Mouse (Mus musculus): ENCODE data around the gene Eif3k.

Eif3k gene

DNA sequence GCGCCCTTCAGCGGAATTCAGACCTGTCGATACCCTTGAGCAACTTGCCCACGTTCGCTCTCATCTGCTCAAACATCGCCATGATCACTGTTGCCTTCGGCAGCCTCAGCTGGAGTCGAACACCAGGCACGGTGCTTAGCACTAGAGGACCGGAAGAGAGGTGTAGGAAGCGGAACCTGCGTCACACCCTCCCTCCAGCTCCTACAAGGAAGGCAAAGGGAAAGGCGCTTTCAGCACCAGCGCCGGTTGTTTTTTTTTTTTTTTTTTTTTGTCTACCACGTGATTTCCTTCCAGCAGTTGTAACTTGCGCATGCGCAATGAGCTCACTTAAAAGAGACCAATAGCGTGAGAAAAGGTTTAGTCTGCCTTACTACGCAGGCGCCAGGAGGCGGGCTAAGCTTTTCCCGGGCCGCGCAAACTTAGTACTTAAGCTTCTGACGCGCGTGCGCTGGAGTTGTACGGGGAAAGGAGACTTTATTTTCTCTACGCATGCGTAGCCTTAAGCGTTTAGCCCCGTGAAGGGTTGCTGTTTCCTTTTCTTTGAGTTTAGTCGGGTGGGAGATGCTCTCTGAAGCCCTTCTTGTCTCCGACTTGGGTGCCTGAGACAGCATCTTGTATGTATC, at the start of gene Eif3k, which contains the start of gene Map4k1:
TSS of gene Eif3k (minus strand) at position 214 of the 623 bp plus-strand sequence.
TSS of gene Map4k1 (plus strand) at position 400 of the 623 bp plus-strand sequence.
- peak; percentile 99 for DNase-seq (ENCODE audit: low read depth, low spot score)

DNA sequence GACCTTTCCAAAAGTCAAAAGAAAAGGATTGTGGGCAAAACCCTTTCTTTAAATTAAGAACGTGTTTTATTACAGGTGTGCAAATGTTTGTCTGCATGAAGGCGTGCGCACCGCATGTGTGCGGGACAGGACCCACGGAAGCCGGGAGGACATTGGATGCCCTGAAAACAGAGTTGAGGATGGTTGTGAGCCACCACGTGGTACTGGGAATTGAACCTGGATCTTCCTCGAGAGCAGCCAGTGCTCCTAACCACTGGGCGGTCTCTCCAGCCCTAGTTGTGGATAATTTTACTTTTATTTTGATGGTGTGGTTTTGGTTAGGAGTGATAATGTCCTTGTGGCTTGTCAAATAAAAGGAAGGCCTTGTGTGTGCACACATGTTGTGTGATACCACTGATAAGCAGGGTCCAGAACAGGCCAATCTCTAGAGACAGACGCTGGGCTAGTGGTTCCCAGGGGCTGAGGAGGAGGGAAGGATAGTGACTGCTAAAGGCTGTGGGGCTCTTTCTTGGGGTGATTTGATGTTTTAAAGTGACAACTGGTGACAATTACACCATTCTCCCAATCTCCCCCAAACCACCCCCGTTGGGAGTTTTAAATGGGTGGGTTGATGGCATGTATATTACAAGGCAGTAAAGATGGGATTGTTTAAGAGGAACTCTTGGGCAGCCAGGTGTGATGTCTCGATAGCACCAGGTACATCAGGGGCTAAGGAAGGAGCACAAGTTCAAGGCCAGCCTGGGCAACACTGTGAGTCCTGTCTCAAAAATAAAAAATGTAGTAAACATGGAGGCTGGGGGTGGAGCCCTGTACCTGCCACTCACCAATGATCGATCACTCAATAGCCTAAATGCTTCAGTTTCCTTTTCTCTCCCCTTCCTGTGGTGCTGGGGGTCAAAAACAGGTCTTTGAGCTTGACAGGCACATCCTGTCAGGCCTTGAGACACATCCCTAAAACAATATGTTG, 48.3 kb upstream of the Eif3k start:
- no peak for DNase-seq (ENCODE audit: low read depth, low spot score)

DNA sequence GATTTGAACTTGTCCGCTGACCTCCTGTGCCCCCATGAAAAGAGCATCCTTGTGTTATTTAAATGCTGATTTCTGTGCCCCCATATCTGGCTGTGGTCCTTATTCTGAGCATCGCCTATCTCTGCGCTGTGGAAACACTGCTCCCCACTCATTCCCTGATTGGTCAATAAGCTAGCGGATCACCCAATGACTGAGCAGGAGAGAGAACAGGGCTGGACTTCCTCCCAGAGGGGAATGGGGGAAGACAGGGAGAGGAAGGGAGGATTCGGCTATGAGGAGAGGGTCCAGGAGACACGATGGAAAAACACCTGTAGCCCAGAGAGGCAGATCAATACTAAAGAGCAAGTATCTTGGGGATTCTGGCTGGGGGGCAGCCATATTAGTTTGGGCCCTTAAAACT, 47.1 kb upstream of the Eif3k start:
- DNase-seq (ENCODE audit: low read depth, low spot score): no peak

DNA sequence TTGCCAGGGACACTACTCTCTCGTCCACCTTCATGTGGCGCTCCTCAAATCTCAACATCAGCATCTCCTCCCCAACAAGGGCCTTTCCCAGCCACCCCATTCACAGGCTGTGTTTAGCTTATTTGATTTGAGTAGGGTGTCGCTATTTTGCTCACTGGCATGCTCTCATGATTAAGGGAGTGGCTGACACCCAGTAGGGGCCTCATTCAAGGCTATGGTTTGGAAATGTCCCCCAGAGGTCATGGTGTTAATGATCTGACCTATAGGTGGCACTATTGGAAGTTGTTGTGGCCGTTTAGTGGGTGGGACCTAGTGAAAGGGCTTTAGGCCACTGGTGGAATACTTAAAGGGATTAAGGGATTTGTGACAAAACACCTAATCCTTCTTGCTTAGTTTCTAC, 45.1 kb upstream of the Eif3k start:
- DNase-seq (ENCODE audit: low read depth, low spot score): no peak

DNA sequence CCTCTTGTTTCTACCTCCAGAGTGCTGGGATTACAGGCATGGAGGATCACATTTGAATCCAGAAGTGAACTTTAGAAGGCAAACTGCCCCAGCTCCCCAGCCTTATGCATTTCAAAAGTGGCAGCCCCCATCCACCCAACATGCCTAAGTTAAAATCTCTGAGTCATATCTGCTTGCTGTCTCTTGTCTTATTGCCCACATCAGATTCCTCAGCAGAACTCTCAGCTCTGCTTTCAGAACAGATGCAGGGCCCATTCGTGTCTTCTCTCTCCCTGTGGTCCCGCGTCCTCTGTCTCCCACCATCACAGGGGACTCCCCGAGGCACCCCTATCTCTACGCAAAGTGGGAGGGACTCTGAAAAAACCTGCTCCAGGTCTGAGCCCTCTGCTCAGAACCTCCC, 44.5 kb upstream of the Eif3k start:
- peak; percentile 58 for DNase-seq (ENCODE audit: low read depth, low spot score)

DNA sequence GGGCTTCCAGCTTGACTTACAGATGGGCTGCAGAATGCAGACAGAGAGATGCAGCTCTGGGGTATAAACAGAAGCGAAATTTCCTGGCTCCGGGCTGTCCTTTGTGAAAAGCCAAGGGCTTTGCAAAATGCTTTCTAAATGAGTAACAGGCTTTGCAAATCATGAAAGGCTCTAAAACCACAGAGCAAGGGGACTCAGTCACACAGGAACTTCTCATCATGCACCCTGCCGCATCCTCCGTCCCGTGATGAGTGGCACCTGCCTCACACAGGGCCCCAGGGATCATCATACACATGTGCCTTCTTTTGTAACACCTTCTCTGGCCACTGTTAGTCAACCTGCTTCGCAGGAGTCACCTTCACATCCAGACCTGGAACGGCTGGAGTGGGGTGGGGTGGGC, 43.9 kb upstream of the Eif3k start:
- DNase-seq (ENCODE audit: low read depth, low spot score): peak; percentile 68

DNA sequence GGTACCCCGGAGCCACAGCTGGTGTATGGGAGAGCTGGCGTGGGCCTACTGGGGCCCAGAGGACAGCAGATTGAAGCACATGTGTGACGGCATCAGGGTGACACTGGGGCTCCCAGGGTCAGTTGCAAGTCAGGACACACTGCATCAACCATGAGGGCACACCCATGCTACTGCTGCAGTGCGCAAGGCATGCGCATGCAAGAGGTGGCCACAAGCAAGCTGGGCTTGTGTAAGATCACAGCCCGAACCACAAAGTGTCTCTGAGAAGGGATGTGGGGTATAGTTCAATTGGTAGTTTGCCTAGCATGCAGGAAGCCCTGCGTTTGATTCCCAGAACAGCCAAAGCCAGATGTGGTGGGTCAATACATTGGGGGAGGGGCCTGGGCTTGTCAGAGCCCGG, 41.9 kb upstream of the Eif3k start:
- no peak for DNase-seq (ENCODE audit: low read depth, low spot score)

DNA sequence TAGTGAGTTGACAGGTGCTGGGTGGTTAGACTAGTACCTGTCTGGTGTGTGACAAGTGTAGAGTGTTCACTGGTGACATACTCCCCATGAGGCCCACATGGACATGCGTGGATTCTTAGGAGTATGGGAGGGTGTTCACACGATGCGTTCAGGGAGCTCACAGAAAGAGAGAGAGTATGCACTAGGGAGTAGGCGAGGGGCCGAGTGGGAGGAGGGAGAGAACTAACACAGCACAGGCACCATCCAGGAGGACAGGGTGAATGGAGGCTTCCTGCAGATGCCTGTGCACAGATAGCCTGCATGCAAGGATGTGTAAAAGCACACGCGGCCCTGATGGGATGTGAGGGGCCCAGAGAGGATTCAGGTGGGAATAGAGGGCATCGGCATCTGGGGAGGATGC, 40.8 kb upstream of the Eif3k start:
- DNase-seq (ENCODE audit: low read depth, low spot score): no peak

DNA sequence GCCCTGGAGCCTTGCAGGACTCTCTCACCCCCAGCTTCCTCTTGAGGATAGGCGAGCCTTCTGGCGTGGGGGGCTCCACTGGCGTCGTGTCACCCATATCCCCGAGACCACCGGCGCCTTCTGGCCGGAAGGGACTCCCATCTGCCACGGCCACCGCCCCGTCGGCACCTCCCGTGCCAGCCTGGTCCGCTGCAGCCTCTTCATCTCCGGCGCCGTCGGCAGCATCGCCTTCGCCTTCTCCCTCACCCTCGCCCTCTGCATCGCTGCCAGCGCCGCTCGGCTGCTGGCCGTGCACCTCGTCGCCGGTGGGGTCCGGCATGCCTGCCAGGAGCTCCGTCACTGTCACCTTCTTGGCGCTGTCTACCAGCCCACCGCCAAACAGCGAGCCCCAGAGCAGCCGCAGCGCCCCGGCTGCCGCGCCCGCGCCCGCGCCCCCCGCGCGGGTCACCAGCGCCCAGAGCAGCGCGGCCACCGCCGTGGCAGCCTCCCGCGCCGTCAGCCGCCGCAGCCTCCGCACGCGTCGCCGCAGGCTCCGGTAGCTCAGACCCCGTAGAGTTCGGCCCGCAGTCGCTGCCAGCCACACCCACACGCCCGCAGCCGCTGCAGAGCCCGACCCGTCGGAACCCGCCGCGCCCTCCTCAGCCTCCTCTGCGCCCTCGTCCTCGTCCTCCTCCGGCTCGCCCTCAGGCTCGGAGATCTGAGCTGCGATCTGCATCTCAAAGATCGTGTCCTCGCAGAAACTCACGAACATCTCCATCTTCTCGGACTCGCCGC, 38.0 kb upstream of the Eif3k start:
- no peak for DNase-seq (ENCODE audit: low read depth, low spot score)

DNA sequence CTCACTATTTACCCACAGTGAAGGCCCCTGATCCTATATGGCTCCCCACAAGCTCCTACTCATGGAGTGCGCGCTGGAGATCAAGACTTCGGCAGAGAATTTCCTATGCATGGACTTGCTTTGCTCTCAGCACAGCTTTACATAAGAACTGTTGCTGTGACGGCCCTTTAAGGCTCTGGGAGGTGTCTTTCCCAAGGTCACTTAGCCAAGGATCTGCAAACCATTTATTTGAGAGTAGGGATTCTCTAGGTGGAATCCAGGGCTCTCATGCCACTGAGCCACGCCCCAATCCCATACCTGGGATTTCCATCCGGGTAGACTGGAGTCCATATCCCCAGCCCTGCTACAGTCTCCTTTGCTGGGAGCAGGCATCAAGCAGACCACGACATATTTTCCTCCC, 35.6 kb upstream of the Eif3k start:
- DNase-seq (ENCODE audit: low read depth, low spot score): no peak

DNA sequence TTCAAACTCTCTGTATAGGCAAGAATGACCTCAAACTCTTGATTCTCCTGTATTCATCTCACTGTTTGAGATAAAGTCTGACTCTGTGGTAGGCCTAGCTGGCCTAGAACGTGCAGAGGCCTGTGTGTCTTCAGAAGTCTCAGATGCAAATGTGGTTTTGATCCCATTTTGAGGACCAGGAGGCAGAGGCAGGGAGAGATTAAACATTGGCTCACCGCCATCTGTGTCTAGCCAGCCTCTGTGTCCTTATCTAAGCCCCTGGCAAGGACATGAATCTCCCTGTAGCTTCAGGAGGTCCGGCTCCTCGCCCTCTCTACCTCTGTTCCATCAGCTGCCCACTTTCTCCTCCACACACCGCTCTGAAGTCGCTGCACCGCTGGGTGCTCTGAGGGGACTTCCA, 34.8 kb upstream of the Eif3k start:
- DNase-seq (ENCODE audit: low read depth, low spot score): no peak

DNA sequence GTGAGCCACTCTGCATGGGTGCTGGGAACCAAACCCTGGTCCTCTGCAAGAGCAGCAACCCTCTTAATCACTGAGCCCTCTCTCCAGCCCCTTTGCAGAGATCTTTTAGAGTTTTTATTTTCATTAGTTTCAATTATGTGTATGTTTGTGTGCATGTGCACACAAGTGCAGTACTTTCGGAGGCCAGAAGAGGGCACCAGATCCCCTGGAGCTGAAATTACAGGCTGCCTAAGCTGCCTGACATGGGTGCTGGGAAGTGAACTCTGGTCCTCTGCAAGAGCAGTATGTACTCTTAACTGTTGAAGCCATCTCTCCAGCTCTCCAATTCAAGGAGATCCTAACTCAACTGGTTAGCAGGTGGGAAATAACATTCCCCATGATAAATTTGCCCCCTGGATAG, 33.3 kb upstream of the Eif3k start:
- no peak for DNase-seq (ENCODE audit: low read depth, low spot score)

DNA sequence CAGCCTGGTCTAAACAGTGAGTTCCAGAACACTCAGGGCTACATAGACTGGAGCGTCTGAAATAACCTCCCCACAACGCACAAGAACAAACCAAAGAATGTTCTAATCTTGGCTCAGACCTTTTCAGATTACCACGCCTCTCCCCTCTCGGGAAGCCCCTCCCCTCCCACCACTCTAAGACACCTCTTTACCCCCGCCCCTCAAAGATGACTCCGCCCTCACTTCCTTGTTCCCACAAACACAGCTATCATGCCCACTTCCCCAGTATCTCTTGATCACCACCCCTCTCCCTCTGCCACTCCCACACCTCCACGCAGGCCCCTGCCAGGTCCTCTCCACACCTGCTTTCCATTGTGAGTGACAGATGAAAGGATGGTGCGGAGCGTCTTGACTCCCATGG, 27.1 kb upstream of the Eif3k start:
- DNase-seq (ENCODE audit: low read depth, low spot score): no peak

DNA sequence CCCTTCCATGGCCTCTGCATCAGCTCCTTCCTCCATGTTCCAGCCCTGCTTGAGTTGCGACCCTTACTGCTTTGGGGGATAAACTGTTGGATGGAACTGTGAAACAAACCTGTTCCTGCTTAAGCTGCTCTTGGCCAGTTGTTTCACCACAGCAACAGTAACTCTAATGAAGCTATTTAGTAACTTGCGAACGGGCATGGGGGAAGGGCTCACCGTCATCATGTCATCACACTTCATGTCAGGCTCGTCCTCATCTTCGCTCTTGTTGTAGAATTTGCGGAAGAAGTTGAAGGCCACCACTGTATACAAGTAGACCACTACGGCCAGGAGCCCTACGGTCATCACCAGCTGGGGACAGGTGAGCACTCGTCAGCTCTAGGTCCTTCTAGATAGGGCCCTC, 26.5 kb upstream of the Eif3k start:
- no peak for DNase-seq (ENCODE audit: low read depth, low spot score)

DNA sequence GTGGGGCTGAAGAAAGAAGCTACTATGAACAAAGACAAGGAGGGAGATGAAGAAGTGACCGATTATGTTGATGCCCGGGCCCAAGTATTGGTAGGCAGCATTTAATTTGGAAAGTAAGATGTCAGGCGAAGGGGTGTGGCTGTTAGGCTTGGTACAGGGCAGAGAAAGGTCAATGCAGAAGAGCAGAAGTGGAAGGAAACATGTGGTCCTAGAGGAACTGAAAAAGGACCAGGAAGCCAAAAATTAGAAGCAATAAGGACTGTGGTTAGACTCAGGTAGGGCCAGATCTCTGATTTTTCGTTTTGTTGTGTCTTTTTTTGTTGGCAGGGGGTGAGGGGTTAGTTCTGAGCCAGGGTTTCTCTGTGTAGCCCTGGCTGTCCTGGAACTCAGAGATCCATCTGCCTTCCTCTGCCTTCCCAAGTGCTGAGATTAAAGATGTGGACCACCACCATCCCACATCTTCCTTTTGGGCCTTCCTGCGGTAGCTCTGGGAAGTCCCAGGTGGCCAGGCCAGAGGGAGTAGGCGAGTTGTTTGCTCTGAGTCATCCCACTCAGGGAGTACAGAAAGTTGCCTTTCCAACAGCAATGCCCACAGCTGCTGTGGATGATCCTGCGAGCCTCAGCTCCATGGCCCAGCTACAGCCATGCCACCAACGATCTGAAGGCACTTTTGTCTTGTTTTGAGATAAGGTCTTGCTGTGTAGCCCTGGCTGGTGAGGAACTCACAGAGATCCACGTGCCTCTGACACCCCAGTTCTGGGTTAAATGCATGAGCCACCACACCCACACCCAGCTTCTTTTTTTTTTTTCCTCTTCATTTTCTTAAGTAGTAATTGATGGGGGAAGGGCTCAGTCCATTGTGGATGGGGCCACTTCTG, 25.8 kb upstream of the Eif3k start:
- peak; percentile 60 for DNase-seq (ENCODE audit: low read depth, low spot score)

DNA sequence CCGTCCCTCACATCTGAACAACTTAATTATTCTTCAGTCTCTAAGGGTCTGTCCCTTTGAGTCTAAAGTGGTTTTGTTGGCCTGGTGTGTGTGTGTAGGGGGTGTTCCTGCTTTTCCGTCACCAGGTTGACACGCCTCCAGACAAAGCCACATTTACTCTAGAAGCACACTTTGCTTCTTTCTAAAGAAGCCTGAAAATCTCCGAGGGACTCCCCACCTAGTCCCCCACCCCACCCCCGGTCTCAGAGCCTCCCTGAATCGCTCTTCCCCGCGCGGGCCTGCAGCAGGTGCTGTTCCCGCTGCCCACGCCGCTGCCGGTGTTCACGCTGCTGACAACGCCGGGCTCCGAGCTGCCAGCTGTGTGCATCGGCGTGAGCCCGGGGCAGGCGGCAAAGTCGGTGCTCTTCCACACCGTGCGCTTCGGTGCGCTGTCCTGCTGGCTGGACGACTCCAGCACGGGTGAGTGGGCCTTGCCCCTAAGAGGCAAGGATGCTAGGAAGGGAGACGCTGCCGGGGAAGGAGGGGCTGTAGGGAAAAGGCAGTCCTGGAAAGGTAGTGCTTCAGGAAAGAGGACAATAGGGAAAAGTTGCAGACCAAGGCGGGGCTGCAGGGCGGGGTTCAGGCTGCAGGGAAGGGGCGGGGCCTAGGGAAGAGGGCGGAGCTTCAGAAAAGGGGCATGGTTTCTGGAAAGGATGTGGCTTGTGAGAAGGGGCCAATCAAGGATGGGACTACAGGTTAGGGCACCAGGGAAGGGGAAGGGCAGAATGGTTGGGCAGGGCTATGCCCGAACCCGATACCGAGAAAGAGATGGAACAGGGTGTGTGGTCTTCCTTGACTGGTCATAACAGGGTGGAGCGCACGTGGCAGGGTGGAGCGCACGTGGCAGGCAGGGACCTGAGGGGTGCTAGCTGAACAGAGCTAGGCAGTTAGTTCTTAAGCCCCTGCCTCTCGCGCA, 19.3 kb upstream of the Eif3k start:
- no peak for DNase-seq (ENCODE audit: low read depth, low spot score)

DNA sequence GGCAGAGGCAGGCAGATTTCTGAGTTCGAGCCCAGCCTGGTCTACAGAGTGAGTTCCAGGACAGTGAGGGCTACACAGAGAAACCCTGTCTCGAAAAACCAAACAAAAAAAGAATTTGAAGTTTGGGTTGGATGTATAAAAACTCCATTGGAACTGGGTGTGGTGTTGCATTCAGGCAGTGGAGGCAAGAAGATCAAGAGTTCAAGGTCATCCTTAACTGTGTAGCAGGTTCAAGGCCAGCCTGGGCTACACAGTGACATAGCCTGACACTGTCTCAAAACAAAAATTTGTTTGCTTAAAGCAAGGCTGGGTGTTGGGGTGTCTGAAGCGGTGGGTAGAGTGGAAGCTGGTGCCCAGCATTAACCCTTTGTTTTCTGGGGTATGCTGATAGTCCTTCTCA, 11.7 kb upstream of the Eif3k start:
- no peak for DNase-seq (ENCODE audit: low read depth, low spot score)

DNA sequence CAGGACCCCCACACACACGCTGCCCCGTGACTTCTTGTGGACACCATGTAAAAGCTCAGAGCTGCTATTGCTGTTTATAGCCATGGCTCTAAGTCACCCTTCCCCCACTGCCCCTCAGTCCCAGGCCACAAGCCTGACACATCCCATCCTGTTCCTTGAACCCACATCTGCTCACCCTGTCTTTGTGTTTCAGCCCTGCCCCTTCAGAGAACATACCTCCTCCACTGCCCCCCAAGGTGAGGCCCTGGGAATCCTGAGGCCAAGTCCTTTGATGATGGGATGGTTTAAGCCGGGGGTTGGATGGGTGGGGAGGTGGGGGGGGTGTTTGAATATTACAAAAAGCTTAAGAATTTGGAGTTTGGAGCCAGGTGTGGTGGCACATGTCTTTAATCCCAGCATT, 11.3 kb upstream of the Eif3k start:
- DNase-seq (ENCODE audit: low read depth, low spot score): no peak

DNA sequence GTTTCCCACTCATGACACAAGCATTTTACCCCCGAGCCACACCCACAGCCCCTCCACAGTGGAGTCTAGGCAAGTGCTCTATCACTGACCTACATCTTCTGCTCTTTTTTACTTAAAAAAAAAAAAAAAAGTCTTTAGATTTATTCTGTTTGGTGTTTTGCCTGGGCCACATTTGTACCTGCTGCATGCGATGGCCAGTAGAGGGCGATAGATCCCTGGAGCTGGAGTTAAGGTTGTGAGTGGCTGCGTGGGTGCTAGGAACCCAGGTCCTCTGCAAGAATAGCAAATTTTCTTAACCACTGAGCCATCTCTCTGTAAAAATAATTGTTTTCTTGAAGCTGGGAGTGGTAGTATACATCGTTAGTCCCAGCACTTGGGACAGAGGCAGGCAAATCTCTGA, 10.0 kb upstream of the Eif3k start:
- DNase-seq (ENCODE audit: low read depth, low spot score): no peak

DNA sequence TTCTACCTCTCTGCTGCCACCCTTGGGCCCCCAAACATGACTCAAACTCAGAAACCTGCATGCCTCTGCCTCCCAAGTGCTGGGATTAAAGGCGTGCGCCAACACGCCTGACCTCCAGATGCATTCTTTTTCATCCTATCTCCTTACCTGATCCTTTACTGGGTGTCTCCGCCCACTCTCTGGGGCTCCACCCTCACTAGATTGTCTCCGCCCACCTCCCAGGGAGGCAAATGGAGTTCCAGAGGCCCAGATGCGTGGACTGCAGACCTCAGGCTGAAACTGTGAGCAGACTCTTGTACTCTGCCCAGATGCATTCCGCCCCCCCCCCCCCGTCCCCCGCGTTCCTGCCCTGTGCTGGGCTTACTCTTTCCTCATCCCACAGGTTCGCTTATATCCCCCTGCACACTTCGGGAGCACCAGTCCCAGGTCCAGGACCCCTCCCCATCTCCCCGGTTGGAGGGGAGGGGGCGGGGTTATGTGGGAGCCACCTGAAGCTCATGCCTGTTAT, 9.2 kb upstream of the Eif3k start:
- no peak for DNase-seq (ENCODE audit: low read depth, low spot score)
